Mouse (Mus musculus): ENCODE measurements around the gene Tgfa.

Gene Tgfa

GRCm38 (mm10) chr6:86194941-86195932 is at the start of gene Tgfa:
Gene Tgfa, plus strand, starts transcription at chr6:86195223.
- DNase-seq (ENCODE audit: low read depth), result no peak

- no peak for DNase-seq (ENCODE audit: low read depth)
Measured at GRCm38 (mm10) chr6:86148518-86148917, 46.5 kb upstream of the Tgfa start.

GRCm38 (mm10) chr6:86149001-86149400 is 46.0 kb upstream of the Tgfa start:
- DNase-seq (ENCODE audit: low read depth), result no peak

GRCm38 (mm10) chr6:86152676-86153075 is 42.3 kb upstream of the Tgfa start:
- no peak for DNase-seq (ENCODE audit: low read depth)

- DNase-seq (ENCODE audit: low read depth), result no peak
Measured at GRCm38 (mm10) chr6:86153436-86153990, 41.5 kb upstream of the Tgfa start.

- no peak for DNase-seq (ENCODE audit: low read depth)
Measured at GRCm38 (mm10) chr6:86154006-86154405, 41.0 kb upstream of the Tgfa start.

GRCm38 (mm10) chr6:86154481-86154880 is 40.5 kb upstream of the Tgfa start:
- no peak for DNase-seq (ENCODE audit: low read depth)

- no peak for DNase-seq (ENCODE audit: low read depth)
Measured at GRCm38 (mm10) chr6:86157253-86158234, 37.5 kb upstream of the Tgfa start.

- DNase-seq (ENCODE audit: low read depth), result no peak
Measured at GRCm38 (mm10) chr6:86160878-86161277, 34.1 kb upstream of the Tgfa start.

- DNase-seq (ENCODE audit: low read depth), result no peak
Measured at GRCm38 (mm10) chr6:86161586-86161985, 33.4 kb upstream of the Tgfa start.

GRCm38 (mm10) chr6:86164028-86164427 is 31.0 kb upstream of the Tgfa start:
- DNase-seq (ENCODE audit: low read depth), result no peak

GRCm38 (mm10) chr6:86166426-86166825 is 28.6 kb upstream of the Tgfa start:
- no peak for DNase-seq (ENCODE audit: low read depth)

GRCm38 (mm10) chr6:86167851-86168250 is 27.2 kb upstream of the Tgfa start:
- no peak for DNase-seq (ENCODE audit: low read depth)

- no peak for DNase-seq (ENCODE audit: low read depth)
Measured at GRCm38 (mm10) chr6:86169166-86169565, 25.9 kb upstream of the Tgfa start.

- no peak for DNase-seq (ENCODE audit: low read depth)
Measured at GRCm38 (mm10) chr6:86176236-86176635, 18.8 kb upstream of the Tgfa start.

GRCm38 (mm10) chr6:86176721-86177120 is 18.3 kb upstream of the Tgfa start:
- DNase-seq (ENCODE audit: low read depth), result no peak

- DNase-seq (ENCODE audit: low read depth), result no peak
Measured at GRCm38 (mm10) chr6:86177331-86177982, 17.6 kb upstream of the Tgfa start.

GRCm38 (mm10) chr6:86180617-86181016 is 14.4 kb upstream of the Tgfa start:
- DNase-seq (ENCODE audit: low read depth), result no peak

GRCm38 (mm10) chr6:86182016-86182415 is 13.0 kb upstream of the Tgfa start:
- DNase-seq (ENCODE audit: low read depth), result no peak

GRCm38 (mm10) chr6:86182626-86183025 is 12.4 kb upstream of the Tgfa start:
- no peak for DNase-seq (ENCODE audit: low read depth)

GRCm38 (mm10) chr6:86186106-86186955 is 8.7 kb upstream of the Tgfa start:
- DNase-seq (ENCODE audit: low read depth), result no peak
